Mouse (Mus musculus): ENCODE measurements around the gene Nfx1. TPM values are rescaled to one million over a fixed set of nuclear protein-coding genes. Genes with fewer than 3 reads are reported as not detected.
"Not testable (repeated sequence)": the region's sequence is repeated elsewhere in the genome, so short reads cannot be mapped to it uniquely, and the experiment has no call there.

Gene Nfx1
- total and polyA plus RNA-seq, 2 experiments: 21.5 to 31.6 TPM

- H3K79me2 ChIP-seq (ENCODE audit: control insufficient read depth, insufficient read depth, low read length): no peaks in the 10 kb centered on the region
- TF ChIP-seq POLR2A (IDR thresholded peaks at IDR 0.05; ENCODE audit: extremely low read depth, insufficient read depth, low read length): no peak
- no peak for TF ChIP-seq CTCF (IDR thresholded peaks at IDR 0.05; ENCODE audit: low read depth, low read length)
- H3K4me1 ChIP-seq (ENCODE audit: control insufficient read depth, insufficient read depth, low read length): peaks cover 10% of the 10 kb centered on the region
- H3K27me3 ChIP-seq (ENCODE audit: control insufficient read depth, insufficient read depth, low read length): no peaks in the 10 kb centered on the region
- DNase-seq (ENCODE audit: extremely low read depth, low read depth, low spot score): no peak
- H3K27ac ChIP-seq (replicated peaks; ENCODE audit: insufficient read depth, low read depth, low read length): no peak overlapping the region
- 82% methylated on average over 5 of the region's 5 CpGs for WGBS
- no peak overlapping the region for H3K9ac ChIP-seq (ENCODE audit: low read depth, low read length)
- peaks cover 12% of the 10 kb centered on the region for H3K36me3 ChIP-seq (ENCODE audit: control insufficient read depth, insufficient read depth, low read length)
- no peak overlapping the region for H3K4me3 ChIP-seq (ENCODE audit: insufficient read depth, low read depth, low read length)
These were observed 37.0 kb upstream of the Nfx1 start for GRCm38 (mm10) chr4:40933694-40934093.

- 94% methylated on average over 3 of the region's 3 CpGs for WGBS
- not testable (repeated sequence) for H3K4me3 ChIP-seq (ENCODE audit: insufficient read depth, low read depth, low read length); H3K27ac ChIP-seq (replicated peaks; ENCODE audit: insufficient read depth, low read depth, low read length); DNase-seq (ENCODE audit: extremely low read depth, low read depth, low spot score); H3K79me2 ChIP-seq (ENCODE audit: control insufficient read depth, insufficient read depth, low read length); H3K27me3 ChIP-seq (ENCODE audit: control insufficient read depth, insufficient read depth, low read length); H3K4me1 ChIP-seq (ENCODE audit: control insufficient read depth, insufficient read depth, low read length); H3K9ac ChIP-seq (ENCODE audit: low read depth, low read length)
- H3K36me3 ChIP-seq (ENCODE audit: control insufficient read depth, insufficient read depth, low read length): peaks cover 18% of the 10 kb centered on the region
These were observed 36.3 kb upstream of the Nfx1 start for GRCm38 (mm10) chr4:40934369-40934768.

GRCm38 (mm10) chr4:40936175-40936839 is 34.4 kb upstream of the Nfx1 start:
- peak; percentile 93 for DNase-seq (ENCODE audit: extremely low read depth, low read depth, low spot score)
- TF ChIP-seq CTCF (IDR thresholded peaks at IDR 0.05; ENCODE audit: low read depth, low read length) (no peak), POLR2A (IDR thresholded peaks at IDR 0.05; ENCODE audit: extremely low read depth, insufficient read depth, low read length) (no peak)
- H3K27ac ChIP-seq (replicated peaks; ENCODE audit: insufficient read depth, low read depth, low read length): no peak overlapping the region
- 32% methylated on average over 9 of the region's 9 CpGs for WGBS
- H3K27me3 ChIP-seq (ENCODE audit: control insufficient read depth, insufficient read depth, low read length): no peaks in the 10 kb centered on the region
- no peak overlapping the region for H3K9ac ChIP-seq (ENCODE audit: low read depth, low read length)
- no peak overlapping the region for H3K4me3 ChIP-seq (ENCODE audit: insufficient read depth, low read depth, low read length)
- peaks cover 10% of the 10 kb centered on the region for H3K4me1 ChIP-seq (ENCODE audit: control insufficient read depth, insufficient read depth, low read length)
- no peaks in the 10 kb centered on the region for H3K79me2 ChIP-seq (ENCODE audit: control insufficient read depth, insufficient read depth, low read length)
- peaks cover 34% of the 10 kb centered on the region for H3K36me3 ChIP-seq (ENCODE audit: control insufficient read depth, insufficient read depth, low read length)

- Histone ChIP-seq H3K4me1 (ENCODE audit: control insufficient read depth, insufficient read depth, low read length) (peaks cover 10% of the 10 kb centered on the region), H3K4me3 (ENCODE audit: insufficient read depth, low read depth, low read length) (no peak overlapping the region), H3K27me3 (ENCODE audit: control insufficient read depth, insufficient read depth, low read length) (no peaks in the 10 kb centered on the region), H3K27ac (replicated peaks; ENCODE audit: insufficient read depth, low read depth, low read length) (no peak overlapping the region), H3K79me2 (ENCODE audit: control insufficient read depth, insufficient read depth, low read length) (no peaks in the 10 kb centered on the region), H3K9ac (ENCODE audit: low read depth, low read length) (no peak overlapping the region), H3K36me3 (ENCODE audit: control insufficient read depth, insufficient read depth, low read length) (peaks cover 49% of the 10 kb centered on the region)
- 97% methylated on average over 5 of the region's 5 CpGs for WGBS
- DNase-seq (ENCODE audit: extremely low read depth, low read depth, low spot score): no peak
- TF ChIP-seq POLR2A (IDR thresholded peaks at IDR 0.05; ENCODE audit: extremely low read depth, insufficient read depth, low read length) (no peak), CTCF (IDR thresholded peaks at IDR 0.05; ENCODE audit: low read depth, low read length) (no peak)
These were observed 31.9 kb upstream of the Nfx1 start for GRCm38 (mm10) chr4:40938793-40939192.

- TF ChIP-seq CTCF (IDR thresholded peaks at IDR 0.05; ENCODE audit: low read depth, low read length): no peak
- no peak for TF ChIP-seq POLR2A (IDR thresholded peaks at IDR 0.05; ENCODE audit: extremely low read depth, insufficient read depth, low read length)
- peaks cover 47% of the 10 kb centered on the region for H3K36me3 ChIP-seq (ENCODE audit: control insufficient read depth, insufficient read depth, low read length)
- peaks cover 4% of the 10 kb centered on the region for H3K4me1 ChIP-seq (ENCODE audit: control insufficient read depth, insufficient read depth, low read length)
- H3K27ac ChIP-seq (replicated peaks; ENCODE audit: insufficient read depth, low read depth, low read length): no peak overlapping the region
- 96% methylated on average over 5 of the region's 5 CpGs for WGBS
- no peak overlapping the region for H3K4me3 ChIP-seq (ENCODE audit: insufficient read depth, low read depth, low read length)
- no peak overlapping the region for H3K9ac ChIP-seq (ENCODE audit: low read depth, low read length)
- no peaks in the 10 kb centered on the region for H3K27me3 ChIP-seq (ENCODE audit: control insufficient read depth, insufficient read depth, low read length)
- DNase-seq (ENCODE audit: extremely low read depth, low read depth, low spot score): no peak
- peaks cover 5% of the 10 kb centered on the region; the same call in 1 of the 2 replicates for H3K79me2 ChIP-seq (ENCODE audit: control insufficient read depth, insufficient read depth, low read length)
These were observed 27.1 kb upstream of the Nfx1 start for GRCm38 (mm10) chr4:40943651-40944050.

GRCm38 (mm10) chr4:40946516-40947121 is 24.1 kb upstream of the Nfx1 start:
- Histone ChIP-seq H3K27ac (replicated peaks; ENCODE audit: insufficient read depth, low read depth, low read length) (no peak overlapping the region), H3K27me3 (ENCODE audit: control insufficient read depth, insufficient read depth, low read length) (no peaks in the 10 kb centered on the region), H3K36me3 (ENCODE audit: control insufficient read depth, insufficient read depth, low read length) (peaks cover 31% of the 10 kb centered on the region), H3K4me1 (ENCODE audit: control insufficient read depth, insufficient read depth, low read length) (peaks cover 4% of the 10 kb centered on the region), H3K79me2 (ENCODE audit: control insufficient read depth, insufficient read depth, low read length) (peaks cover 10% of the 10 kb centered on the region; the same call in 1 of the 2 replicates), H3K9ac (ENCODE audit: low read depth, low read length) (no peak overlapping the region), H3K4me3 (ENCODE audit: insufficient read depth, low read depth, low read length) (no peak overlapping the region)
- peak; percentile 53 for DNase-seq (ENCODE audit: extremely low read depth, low read depth, low spot score)
- 53% methylated on average over 7 of the region's 7 CpGs for WGBS
- no peak for TF ChIP-seq POLR2A (IDR thresholded peaks at IDR 0.05; ENCODE audit: extremely low read depth, insufficient read depth, low read length)
- no peak for TF ChIP-seq CTCF (IDR thresholded peaks at IDR 0.05; ENCODE audit: low read depth, low read length)
